Mouse (Mus musculus): ENCODE measurements around the gene Lgals3. TPM values are rescaled to one million over a fixed set of nuclear protein-coding genes. Genes with fewer than 3 reads are reported as not detected.
"Not testable (repeated sequence)": the region's sequence is repeated elsewhere in the genome, so short reads cannot be mapped to it uniquely, and the experiment has no call there.

Lgals3 gene
- 8.8 and 28.5 TPM in 2 replicates for polyA plus RNA-seq (2015; fragmentation: Nextera tagmentation; extraction: Ambion mirVana)

DNA sequence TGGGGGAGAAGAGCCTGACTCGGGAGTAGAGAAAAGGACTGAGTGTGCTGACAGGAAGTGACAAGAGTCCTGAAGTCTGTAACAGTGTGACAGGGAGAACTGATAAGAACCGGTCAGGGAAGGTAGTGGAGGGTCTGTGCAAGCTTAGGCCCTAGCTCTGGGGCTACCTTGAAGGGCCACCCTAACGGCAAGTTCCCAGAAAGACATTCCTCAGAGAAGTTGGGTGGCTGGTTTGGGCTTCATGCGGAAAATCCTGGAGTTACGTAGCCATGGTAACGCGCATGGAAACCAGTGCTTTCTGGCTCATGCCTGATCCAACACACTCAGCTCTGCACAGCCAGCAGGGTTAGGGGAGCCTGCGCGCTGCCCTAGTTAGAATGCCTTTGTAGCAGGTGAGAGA, at the start of gene Lgals3:
Gene Lgals3, plus strand, starts transcription at position 291 of the 400 bp plus-strand sequence.
- ATAC-seq (replicated peaks; ENCODE audit: insufficient number of reproducible peaks, insufficient read depth, low FRiP score, low read depth) = peak; percentile 46; the same call in 1 of the 2 replicates
- Histone ChIP-seq H3K9ac (no peak within 1 kb of the TSS), H3K4me1 (replicated peaks) (peaks cover 20% of the 10 kb centered on the region), H3K27ac (no peak within 1 kb of the TSS; the same call in 1 of the 2 replicates), H3K36me3 (no peaks in the 10 kb centered on the region), H3K4me2 (peak within 1 kb of the TSS; percentile 38), H3K4me3 (no peak within 1 kb of the TSS), H3K27me3 (peaks cover under 1% of the 10 kb centered on the region; the same call in 1 of the 2 replicates), H3K9me3 (replicated peaks) (no peaks in the 10 kb centered on the region)
- 28% methylated on average over 9 of the region's 9 CpGs for WGBS

DNA sequence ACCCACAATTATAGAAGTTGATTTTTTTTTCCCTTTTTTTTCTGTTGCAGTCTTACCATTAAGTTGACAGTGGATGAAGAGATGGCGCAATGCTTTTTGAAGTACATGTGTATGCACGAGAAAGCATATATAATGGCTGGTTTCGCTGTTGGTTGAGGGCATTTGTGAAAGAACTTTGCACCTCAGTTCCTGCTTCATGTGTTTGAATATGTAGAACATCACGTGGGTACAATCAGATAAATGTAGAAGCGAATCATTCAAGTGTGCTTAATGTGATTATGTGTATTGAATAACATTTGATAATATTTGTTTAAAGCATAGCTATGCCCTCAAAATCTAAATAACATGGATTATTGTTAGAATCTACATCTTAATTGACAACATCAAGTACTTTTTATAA, 48.2 kb upstream of the Lgals3 start:
- H3K9me3 ChIP-seq (replicated peaks) = no peaks in the 10 kb centered on the region
- ATAC-seq (replicated peaks; ENCODE audit: insufficient number of reproducible peaks, insufficient read depth, low FRiP score, low read depth) = no peak
- H3K36me3 ChIP-seq = peaks cover 26% of the 10 kb centered on the region
- no peak overlapping the region for H3K9ac ChIP-seq
- H3K4me3 ChIP-seq = no peak overlapping the region
- 90% methylated on average over 5 of the region's 5 CpGs for WGBS
- H3K4me2 ChIP-seq = no peak overlapping the region
- H3K27me3 ChIP-seq = no peaks in the 10 kb centered on the region
- H3K27ac ChIP-seq = no peak overlapping the region
- no peaks in the 10 kb centered on the region for H3K4me1 ChIP-seq (replicated peaks)

DNA sequence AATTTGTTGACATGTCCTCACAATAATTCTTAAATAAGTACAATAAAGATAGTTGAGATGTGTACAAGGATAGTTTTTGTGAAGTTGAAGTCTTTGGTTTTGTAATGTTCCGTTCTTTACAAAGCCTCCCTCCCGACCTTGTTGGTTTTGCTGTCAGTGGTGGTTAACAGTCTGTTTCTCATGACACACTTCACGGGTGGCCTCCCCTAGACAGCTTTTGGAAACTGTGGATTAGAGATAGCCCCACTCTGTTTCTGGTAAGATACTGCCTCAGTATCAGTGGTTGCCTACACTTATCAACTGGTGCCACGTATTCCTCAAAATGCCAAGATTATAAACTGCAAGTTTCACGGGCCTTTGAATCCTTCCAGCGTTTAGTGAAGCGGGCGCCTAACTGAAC, 46.0 kb upstream of the Lgals3 start:
- peaks cover 16% of the 10 kb centered on the region for H3K36me3 ChIP-seq
- WGBS = 80% methylated on average over 7 of the region's 8 CpGs
- H3K9me3 ChIP-seq (replicated peaks); H3K9ac ChIP-seq; H3K4me2 ChIP-seq; H3K27me3 ChIP-seq; ATAC-seq (replicated peaks; ENCODE audit: insufficient number of reproducible peaks, insufficient read depth, low FRiP score, low read depth); H3K4me3 ChIP-seq; H3K27ac ChIP-seq; H3K4me1 ChIP-seq (replicated peaks): not testable (repeated sequence)

DNA sequence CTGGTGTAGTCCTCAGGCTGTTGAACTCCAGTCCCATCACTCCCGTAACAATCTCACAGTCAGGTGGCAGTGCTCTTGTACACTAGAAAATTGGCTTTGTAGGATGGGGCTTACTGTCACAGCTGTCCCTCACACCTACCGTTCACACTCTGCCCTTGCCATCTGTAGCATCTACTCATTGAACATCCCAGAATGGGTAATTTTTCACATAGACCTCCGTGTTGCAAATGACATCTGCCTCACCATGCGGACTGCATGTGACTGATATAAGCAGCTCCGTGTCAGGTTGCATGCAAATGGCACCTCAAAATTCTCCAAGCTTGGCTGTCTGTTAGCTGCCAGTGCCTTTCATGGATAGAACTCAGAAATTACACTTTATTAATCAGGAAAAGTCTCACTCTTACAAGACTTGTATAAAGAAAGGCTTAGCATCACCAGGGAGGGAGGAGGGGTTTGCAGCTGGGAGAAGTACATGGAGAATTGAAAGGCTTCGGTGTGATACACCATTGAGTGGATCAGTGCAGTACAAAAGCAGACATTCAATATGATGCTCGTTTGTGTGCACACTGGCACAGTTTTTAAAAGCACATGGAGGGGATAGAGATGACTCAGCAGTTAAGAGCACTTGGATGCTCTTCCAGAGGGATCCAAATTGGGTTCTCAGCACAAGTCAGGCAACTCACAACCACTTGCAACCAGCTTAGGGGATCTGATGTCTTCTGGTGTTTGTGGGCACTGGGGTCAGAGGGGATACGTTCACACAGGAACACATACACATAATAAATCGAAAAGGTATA, 41.4 kb upstream of the Lgals3 start:
- H3K9me3 ChIP-seq (replicated peaks) = no peaks in the 10 kb centered on the region
- 86% methylated on average over 9 of the region's 9 CpGs for WGBS
- no peaks in the 10 kb centered on the region for H3K4me1 ChIP-seq (replicated peaks)
- 0 out of 2 replicates have a peak, but pooled peaks cover 2% of the 10 kb centered on the region for H3K36me3 ChIP-seq
- H3K4me3 ChIP-seq = no peak overlapping the region
- no peaks in the 10 kb centered on the region for H3K27me3 ChIP-seq
- ATAC-seq (replicated peaks; ENCODE audit: insufficient number of reproducible peaks, insufficient read depth, low FRiP score, low read depth) = no peak
- no peak overlapping the region for H3K4me2 ChIP-seq
- H3K27ac ChIP-seq = no peak overlapping the region
- H3K9ac ChIP-seq = no peak overlapping the region

DNA sequence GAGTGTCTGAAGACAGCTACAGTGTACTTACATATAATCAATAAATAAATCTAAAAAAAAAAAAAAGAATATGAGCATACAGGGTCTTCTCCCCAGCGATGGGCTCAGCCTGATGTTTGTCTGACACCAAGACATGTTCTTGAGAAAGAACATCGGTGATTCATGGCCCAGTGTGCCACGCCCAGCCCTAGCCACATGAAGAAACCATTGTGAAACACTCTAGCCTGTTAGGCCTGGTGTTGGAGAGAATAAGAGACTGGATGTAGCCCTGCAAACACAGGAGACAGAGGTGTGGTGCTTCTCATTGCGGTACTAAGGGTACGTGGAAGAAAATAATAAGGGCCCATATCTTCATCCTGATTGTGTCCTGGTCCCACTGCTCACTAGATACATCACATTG, 40.2 kb upstream of the Lgals3 start:
- WGBS = 87% methylated on average over 5 of the region's 5 CpGs

DNA sequence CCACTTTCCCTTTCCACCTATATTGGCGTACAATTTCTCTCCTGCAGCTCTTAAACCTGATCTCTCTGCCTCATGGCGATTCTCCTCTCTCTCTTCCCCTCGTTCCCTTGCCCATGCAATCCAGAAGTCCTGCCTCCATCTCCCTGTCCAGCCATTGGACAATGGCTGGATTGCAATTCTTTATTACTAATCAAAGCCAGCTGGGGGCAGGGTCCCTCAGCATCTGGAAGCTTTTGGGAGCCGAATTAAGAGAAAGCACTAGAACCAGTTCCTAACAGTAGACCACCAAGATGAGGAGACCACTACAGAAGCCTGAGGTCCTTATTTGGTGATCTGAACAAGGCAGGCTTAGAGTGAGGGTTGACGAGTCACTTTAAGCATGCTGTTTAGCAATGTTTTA, 35.6 kb upstream of the Lgals3 start:
- Histone ChIP-seq H3K36me3 (no peaks in the 10 kb centered on the region), H3K9ac (no peak overlapping the region), H3K4me2 (no peak overlapping the region), H3K4me3 (no peak overlapping the region), H3K27me3 (no peaks in the 10 kb centered on the region), H3K27ac (no peak overlapping the region), H3K9me3 (replicated peaks) (no peaks in the 10 kb centered on the region), H3K4me1 (replicated peaks) (no peaks in the 10 kb centered on the region)
- 65% methylated on average over 5 of the region's 5 CpGs for WGBS
- no peak for ATAC-seq (replicated peaks; ENCODE audit: insufficient number of reproducible peaks, insufficient read depth, low FRiP score, low read depth)

More for the DNA sequence above, 40.2 kb upstream of the Lgals3 start:
- no peak for ATAC-seq (replicated peaks; ENCODE audit: insufficient number of reproducible peaks, insufficient read depth, low FRiP score, low read depth)
- Histone ChIP-seq H3K4me3 (no peak overlapping the region), H3K36me3 (no peaks in the 10 kb centered on the region), H3K9ac (no peak overlapping the region), H3K4me1 (replicated peaks) (no peaks in the 10 kb centered on the region), H3K4me2 (no peak overlapping the region), H3K27me3 (no peaks in the 10 kb centered on the region), H3K27ac (no peak overlapping the region), H3K9me3 (replicated peaks) (no peaks in the 10 kb centered on the region)

DNA sequence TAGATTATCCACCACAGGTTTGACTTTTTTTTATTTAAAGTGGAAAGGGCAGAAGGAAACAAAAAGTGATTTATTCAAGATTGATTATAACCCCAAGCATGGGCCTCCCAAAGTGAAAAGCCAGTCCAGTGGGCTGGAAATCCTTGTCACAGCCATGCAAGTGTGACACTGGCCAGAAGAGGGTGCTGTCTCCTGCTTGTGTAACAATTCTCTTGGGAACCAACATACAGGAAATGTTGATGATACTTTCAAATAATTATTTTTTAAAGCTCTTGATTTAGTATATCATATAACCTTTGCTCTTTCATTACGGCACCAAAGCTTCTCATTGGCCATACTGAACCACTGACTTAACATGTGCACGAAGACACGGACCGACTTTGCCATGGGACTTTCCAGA, 32.7 kb upstream of the Lgals3 start:
- no peaks in the 10 kb centered on the region for H3K36me3 ChIP-seq
- 76% methylated on average over 4 of the region's 4 CpGs for WGBS
- no peaks in the 10 kb centered on the region for H3K4me1 ChIP-seq (replicated peaks)
- H3K4me3 ChIP-seq = no peak overlapping the region
- H3K27ac ChIP-seq = no peak overlapping the region
- no peak overlapping the region for H3K4me2 ChIP-seq
- H3K9me3 ChIP-seq (replicated peaks) = no peaks in the 10 kb centered on the region
- no peak for ATAC-seq (replicated peaks; ENCODE audit: insufficient number of reproducible peaks, insufficient read depth, low FRiP score, low read depth)
- no peak overlapping the region for H3K9ac ChIP-seq
- H3K27me3 ChIP-seq = no peaks in the 10 kb centered on the region

DNA sequence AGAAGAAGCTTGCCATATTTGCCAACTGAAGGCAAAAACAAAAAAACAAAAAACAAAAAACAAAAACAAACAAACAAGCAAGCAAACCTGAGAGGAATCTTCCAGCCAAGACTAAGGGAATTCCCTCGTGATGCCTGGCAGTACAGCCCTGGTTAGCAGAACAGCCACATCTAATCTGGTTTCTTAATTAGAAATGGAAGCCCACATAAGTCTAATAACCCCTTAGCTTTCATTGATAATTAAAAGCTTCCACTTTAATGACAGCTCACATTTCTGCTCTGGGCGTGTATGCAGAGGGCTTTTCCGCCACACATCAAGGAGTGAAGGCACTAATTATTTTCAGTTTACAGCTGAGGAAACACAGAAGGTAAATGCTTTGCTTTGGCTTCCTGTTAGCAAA, 32.3 kb upstream of the Lgals3 start:
- Histone ChIP-seq H3K4me2 (no peak overlapping the region), H3K9ac (no peak overlapping the region), H3K27ac (no peak overlapping the region), H3K4me1 (replicated peaks) (no peaks in the 10 kb centered on the region), H3K4me3 (no peak overlapping the region), H3K27me3 (no peaks in the 10 kb centered on the region), H3K36me3 (no peaks in the 10 kb centered on the region), H3K9me3 (replicated peaks) (no peaks in the 10 kb centered on the region)
- 82% methylated on average over 3 of the region's 3 CpGs for WGBS
- no peak for ATAC-seq (replicated peaks; ENCODE audit: insufficient number of reproducible peaks, insufficient read depth, low FRiP score, low read depth)

DNA sequence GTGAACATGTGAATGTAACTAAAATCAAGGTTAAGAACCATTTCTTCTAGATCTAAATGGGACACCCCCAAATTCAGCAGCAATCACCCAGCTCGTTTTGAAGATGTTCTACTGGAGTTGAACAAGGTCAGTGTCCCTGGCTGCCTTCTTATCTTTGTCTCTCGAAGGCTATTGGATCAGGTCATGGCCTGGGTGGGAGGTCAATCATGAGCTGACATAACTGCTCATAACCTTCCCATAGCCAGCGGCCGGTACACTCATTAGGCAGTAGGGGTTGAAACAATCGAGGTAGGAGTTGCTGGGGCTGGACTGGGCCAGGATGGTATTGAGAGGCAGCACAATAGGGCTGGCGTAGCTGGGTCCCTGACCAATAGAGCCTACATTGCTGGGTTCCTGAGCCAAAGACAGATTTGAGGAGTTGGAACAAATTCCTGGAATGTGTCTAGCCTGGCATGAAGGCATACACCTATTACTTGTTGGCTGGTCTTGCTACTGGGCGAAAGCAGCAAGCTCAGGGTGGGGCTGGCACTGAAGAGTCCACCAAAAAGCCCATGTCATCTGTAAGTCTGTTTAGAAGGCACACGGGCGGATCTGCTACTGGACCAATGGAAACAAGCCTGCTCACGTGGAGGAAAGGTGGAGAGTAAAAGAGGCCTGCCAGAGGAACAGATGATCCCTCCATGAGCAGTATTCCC, 27.2 kb upstream of the Lgals3 start:
- Histone ChIP-seq H3K9me3 (replicated peaks) (no peaks in the 10 kb centered on the region), H3K9ac (no peak overlapping the region), H3K4me1 (replicated peaks) (no peaks in the 10 kb centered on the region), H3K4me2 (no peak overlapping the region), H3K36me3 (no peaks in the 10 kb centered on the region), H3K27ac (no peak overlapping the region), H3K4me3 (no peak overlapping the region), H3K27me3 (no peaks in the 10 kb centered on the region)
- no peak for ATAC-seq (replicated peaks; ENCODE audit: insufficient number of reproducible peaks, insufficient read depth, low FRiP score, low read depth)
- 78% methylated on average over 10 of the region's 10 CpGs for WGBS

DNA sequence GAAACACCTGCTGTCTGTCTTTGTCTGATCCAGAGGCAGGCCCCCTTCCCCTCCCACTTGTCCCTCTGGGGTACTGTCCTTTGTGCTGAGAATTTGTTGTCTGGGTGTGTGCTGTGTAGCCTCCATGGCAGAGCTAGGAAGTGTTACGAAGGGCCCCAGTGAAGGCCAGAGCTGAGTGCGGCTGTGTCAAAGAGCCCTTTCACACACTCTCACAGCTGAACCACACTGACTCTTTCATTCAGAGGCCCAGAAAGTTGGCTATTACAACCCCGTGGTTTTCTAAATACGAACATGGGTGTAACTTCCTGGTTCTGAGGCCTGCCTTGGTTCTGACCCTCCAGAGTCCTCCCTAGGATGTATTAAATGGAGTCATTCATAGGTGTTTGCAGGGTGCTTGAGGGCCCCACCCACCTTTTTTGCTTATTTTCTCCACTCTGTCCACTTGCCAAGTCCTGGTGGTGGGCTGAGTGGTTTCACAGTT, 25.7 kb upstream of the Lgals3 start:
- Histone ChIP-seq H3K27me3 (no peaks in the 10 kb centered on the region), H3K4me1 (replicated peaks) (no peaks in the 10 kb centered on the region), H3K9ac (no peak overlapping the region), H3K9me3 (replicated peaks) (no peaks in the 10 kb centered on the region), H3K36me3 (no peaks in the 10 kb centered on the region), H3K27ac (no peak overlapping the region), H3K4me2 (no peak overlapping the region), H3K4me3 (no peak overlapping the region)
- WGBS = 76% methylated on average over 4 of the region's 4 CpGs
- no peak for ATAC-seq (replicated peaks; ENCODE audit: insufficient number of reproducible peaks, insufficient read depth, low FRiP score, low read depth)

DNA sequence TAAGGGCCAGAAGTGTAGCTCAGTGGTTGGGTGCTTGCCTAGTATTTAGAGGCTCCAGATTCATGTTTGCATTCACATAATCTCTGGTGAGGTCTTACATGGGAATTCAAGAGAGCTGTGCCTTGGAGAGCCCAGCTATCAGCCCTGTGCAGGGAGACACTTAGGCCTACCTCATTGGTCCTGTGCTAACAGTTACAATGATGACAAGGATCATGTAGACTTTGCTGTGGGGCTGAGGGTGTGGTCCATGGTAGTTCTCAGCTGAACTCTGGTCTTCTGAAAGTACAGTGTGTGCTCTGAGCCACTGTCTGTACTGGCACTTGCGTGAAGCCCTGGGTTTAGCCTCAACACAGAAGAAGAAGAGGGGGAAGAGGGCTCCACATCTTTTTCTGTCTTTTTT, 20.8 kb upstream of the Lgals3 start:
- Histone ChIP-seq H3K27me3 (no peaks in the 10 kb centered on the region), H3K27ac (no peak overlapping the region), H3K9ac (no peak overlapping the region), H3K4me3 (no peak overlapping the region), H3K4me1 (replicated peaks) (no peaks in the 10 kb centered on the region), H3K9me3 (replicated peaks) (no peaks in the 10 kb centered on the region), H3K36me3 (no peaks in the 10 kb centered on the region), H3K4me2 (no peak overlapping the region)
- no peak for ATAC-seq (replicated peaks; ENCODE audit: insufficient number of reproducible peaks, insufficient read depth, low FRiP score, low read depth)
- 82% methylated on average over 1 of the region's 1 CpGs for WGBS

All from heart, embryonic 15.5 days (tissue).